Mouse (Mus musculus): ENCODE measurements at regions not wholly inside any gene's neighbourhood (a gene's known extent, or its start where the extent isn't known, plus 50 kb on each side); places are given as distances from the start of the nearest gene placed in this dataset.

GRCm38 (mm10) chr13:111997980-111998945 is 189.5 kb upstream of the Map3k1 start:
- H3K79me3 ChIP-seq (ENCODE audit: low read depth) = no peaks in the 10 kb centered on the region
- H3K36me3 ChIP-seq (ENCODE audit: control insufficient read depth, insufficient read depth) = no peaks in the 10 kb centered on the region
- no peaks in the 10 kb centered on the region for H3K79me2 ChIP-seq (ENCODE audit: control insufficient read depth, insufficient read depth)
- no peak overlapping the region for H3K4me3 ChIP-seq (ENCODE audit: insufficient read depth, poor library complexity, severe bottlenecking)
- no peak overlapping the region for H3ac ChIP-seq (ENCODE audit: control insufficient read depth, insufficient read length, low read depth)
- H3K27me3 ChIP-seq (ENCODE audit: control insufficient read depth, insufficient read depth, insufficient read length) = no peaks in the 10 kb centered on the region
- TF ChIP-seq MYOD1 (IDR thresholded peaks at IDR 0.05; ENCODE audit: control insufficient read depth, insufficient read length, low read depth) (no peak), MAX (IDR thresholded peaks at IDR 0.05) (no peak), CTCF (IDR thresholded peaks at IDR 0.05; ENCODE audit: control insufficient read depth, insufficient read depth, insufficient read length) (no peak), CEBPB (IDR thresholded peaks at IDR 0.05; ENCODE audit: low read depth) (no peak), MYOG (IDR thresholded peaks at IDR 0.05; ENCODE audit: control insufficient read depth, extremely low read depth, insufficient read length) (no peak), FOSL1 (IDR thresholded peaks at IDR 0.05; ENCODE audit: insufficient read depth, low read length, poor library complexity, severe bottlenecking) (no peak), USF1 (IDR thresholded peaks at IDR 0.05; ENCODE audit: low read depth) (no peak)

GRCm38 (mm10) chr13:111999647-112000292 is 191.0 kb upstream of the Map3k1 start:
- Histone ChIP-seq H3ac (ENCODE audit: control insufficient read depth, insufficient read length, low read depth) (no peak overlapping the region), H3K4me3 (ENCODE audit: insufficient read depth, poor library complexity, severe bottlenecking) (no peak overlapping the region), H3K79me3 (ENCODE audit: low read depth) (no peaks in the 10 kb centered on the region), H3K27me3 (ENCODE audit: control insufficient read depth, insufficient read depth, insufficient read length) (no peaks in the 10 kb centered on the region), H3K36me3 (ENCODE audit: control insufficient read depth, insufficient read depth) (no peaks in the 10 kb centered on the region), H3K79me2 (ENCODE audit: control insufficient read depth, insufficient read depth) (no peaks in the 10 kb centered on the region)
- TF ChIP-seq MAX (IDR thresholded peaks at IDR 0.05) = no peak
- TF ChIP-seq CTCF (IDR thresholded peaks at IDR 0.05; ENCODE audit: control insufficient read depth, insufficient read depth, insufficient read length) = no peak
- no peak for TF ChIP-seq CEBPB (IDR thresholded peaks at IDR 0.05; ENCODE audit: low read depth)

DNA sequence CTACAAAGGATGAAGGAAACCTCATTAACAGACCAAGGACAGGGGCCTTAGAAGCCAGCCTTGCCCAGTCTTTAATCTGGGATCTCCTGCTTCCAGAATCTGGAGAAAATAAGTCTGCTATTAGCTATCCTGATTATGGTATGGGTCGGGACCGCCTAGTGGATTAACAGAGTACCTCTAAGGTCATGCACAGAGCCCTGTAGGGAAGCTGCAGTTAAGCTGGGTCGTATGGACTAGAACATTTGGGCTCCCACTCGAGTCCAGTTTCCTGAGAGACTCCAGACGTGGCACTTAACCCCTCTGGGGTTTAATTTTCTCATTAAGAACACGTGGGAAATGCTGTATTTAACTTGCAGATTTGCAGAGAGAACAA is 191.5 kb upstream of the Map3k1 start:
- Histone ChIP-seq H3K79me2 (ENCODE audit: control insufficient read depth, insufficient read depth) (no peaks in the 10 kb centered on the region), H3ac (ENCODE audit: control insufficient read depth, insufficient read length, low read depth) (no peak overlapping the region), H3K4me3 (ENCODE audit: insufficient read depth, poor library complexity, severe bottlenecking) (no peak overlapping the region), H3K36me3 (ENCODE audit: control insufficient read depth, insufficient read depth) (no peaks in the 10 kb centered on the region), H3K27me3 (ENCODE audit: control insufficient read depth, insufficient read depth, insufficient read length) (no peaks in the 10 kb centered on the region), H3K79me3 (ENCODE audit: low read depth) (no peaks in the 10 kb centered on the region)
- TF ChIP-seq MAX (IDR thresholded peaks at IDR 0.05) = no peak
- TF ChIP-seq USF1 (IDR thresholded peaks at IDR 0.05; ENCODE audit: low read depth) = no peak
- no peak for TF ChIP-seq MYOG (IDR thresholded peaks at IDR 0.05; ENCODE audit: control insufficient read depth, extremely low read depth, insufficient read length)
- no peak for TF ChIP-seq FOSL1 (IDR thresholded peaks at IDR 0.05; ENCODE audit: insufficient read depth, low read length, poor library complexity, severe bottlenecking)
- TF ChIP-seq CEBPB (IDR thresholded peaks at IDR 0.05; ENCODE audit: low read depth) = no peak
- no peak for TF ChIP-seq CTCF (IDR thresholded peaks at IDR 0.05; ENCODE audit: control insufficient read depth, insufficient read depth, insufficient read length)
- TF ChIP-seq MYOD1 (IDR thresholded peaks at IDR 0.05; ENCODE audit: control insufficient read depth, insufficient read length, low read depth) = no peak

- Histone ChIP-seq H3K79me3 (ENCODE audit: low read depth) (no peaks in the 10 kb centered on the region), H3K79me2 (ENCODE audit: control insufficient read depth, insufficient read depth) (no peaks in the 10 kb centered on the region), H3K36me3 (ENCODE audit: control insufficient read depth, insufficient read depth) (no peaks in the 10 kb centered on the region), H3ac (ENCODE audit: control insufficient read depth, insufficient read length, low read depth) (no peak overlapping the region), H3K27me3 (ENCODE audit: control insufficient read depth, insufficient read depth, insufficient read length) (no peaks in the 10 kb centered on the region), H3K4me3 (ENCODE audit: insufficient read depth, poor library complexity, severe bottlenecking) (no peak overlapping the region)
- no peak for TF ChIP-seq USF1 (IDR thresholded peaks at IDR 0.05; ENCODE audit: low read depth)
- no peak for TF ChIP-seq CEBPB (IDR thresholded peaks at IDR 0.05; ENCODE audit: low read depth)
- TF ChIP-seq CTCF (IDR thresholded peaks at IDR 0.05; ENCODE audit: control insufficient read depth, insufficient read depth, insufficient read length) = no peak
Observed at GRCm38 (mm10) chr13:112000696-112001095, 191.9 kb upstream of the Map3k1 start.

- Histone ChIP-seq H3K36me3 (ENCODE audit: control insufficient read depth, insufficient read depth) (no peaks in the 10 kb centered on the region), H3ac (ENCODE audit: control insufficient read depth, insufficient read length, low read depth) (no peak overlapping the region), H3K4me3 (ENCODE audit: insufficient read depth, poor library complexity, severe bottlenecking) (no peak overlapping the region), H3K27me3 (ENCODE audit: control insufficient read depth, insufficient read depth, insufficient read length) (no peaks in the 10 kb centered on the region), H3K79me2 (ENCODE audit: control insufficient read depth, insufficient read depth) (no peaks in the 10 kb centered on the region), H3K79me3 (ENCODE audit: low read depth) (no peaks in the 10 kb centered on the region)
- no peak for TF ChIP-seq MYOG (IDR thresholded peaks at IDR 0.05; ENCODE audit: control insufficient read depth, extremely low read depth, insufficient read length)
- TF ChIP-seq CEBPB (IDR thresholded peaks at IDR 0.05; ENCODE audit: low read depth) = no peak
- TF ChIP-seq MYOD1 (IDR thresholded peaks at IDR 0.05; ENCODE audit: control insufficient read depth, insufficient read length, low read depth) = no peak
- TF ChIP-seq MAX (IDR thresholded peaks at IDR 0.05) = no peak
Observed at GRCm38 (mm10) chr13:112001155-112002025, 192.6 kb upstream of the Map3k1 start.
